Mouse (Mus musculus) macrophage (primary cell): Measurements from ENCODE around the gene Morn1. TPM values are rescaled to one million over a fixed set of nuclear protein-coding genes. Genes with fewer than 3 reads are reported as not detected.

Experiments
- H3K27ac ChIP-seq: fragments of 350-480 bp; formaldehyde crosslinking; 2 replicates; pipeline ENCODE4 v1.9.0; 2021
- H3K36me3 ChIP-seq: fragments of 350-480 bp; formaldehyde crosslinking; 2 replicates; pipeline ENCODE4 v1.9.0; 2021; ENCODE audit errors: inconsistent target
- H3K4me3 ChIP-seq: fragments of 350-480 bp; formaldehyde crosslinking; 2 replicates; pipeline ENCODE4 v1.9.0; 2021; ENCODE audit errors: inconsistent target
- H3K79me2 ChIP-seq: fragments of 350-480 bp; formaldehyde crosslinking; 2 replicates; pipeline ENCODE4 v1.9.0; 2021; ENCODE audit errors: inconsistent target
- WGBS: methylation state at CpG from one replicate; pipeline ENCODE4 v1.1.7; 2026; ENCODE audit warnings: inconsistent platforms; ENCODE audit not compliant: missing documents; 5-methylcytosine and 5-hydroxymethylcytosine counted together
- polyA plus RNA-seq: library from polyadenylated mRNA; stranded (reverse); fragments of 250-400 nt; gene quantifications from 3 replicates; pipeline ENCODE4 v1.2.4, GENCODE M21; 2018; ENCODE audit warnings: inconsistent platforms

The Morn1 gene
- polyA plus RNA-seq, 1 experiment from 2014 or later, result 6.7 TPM

DNA sequence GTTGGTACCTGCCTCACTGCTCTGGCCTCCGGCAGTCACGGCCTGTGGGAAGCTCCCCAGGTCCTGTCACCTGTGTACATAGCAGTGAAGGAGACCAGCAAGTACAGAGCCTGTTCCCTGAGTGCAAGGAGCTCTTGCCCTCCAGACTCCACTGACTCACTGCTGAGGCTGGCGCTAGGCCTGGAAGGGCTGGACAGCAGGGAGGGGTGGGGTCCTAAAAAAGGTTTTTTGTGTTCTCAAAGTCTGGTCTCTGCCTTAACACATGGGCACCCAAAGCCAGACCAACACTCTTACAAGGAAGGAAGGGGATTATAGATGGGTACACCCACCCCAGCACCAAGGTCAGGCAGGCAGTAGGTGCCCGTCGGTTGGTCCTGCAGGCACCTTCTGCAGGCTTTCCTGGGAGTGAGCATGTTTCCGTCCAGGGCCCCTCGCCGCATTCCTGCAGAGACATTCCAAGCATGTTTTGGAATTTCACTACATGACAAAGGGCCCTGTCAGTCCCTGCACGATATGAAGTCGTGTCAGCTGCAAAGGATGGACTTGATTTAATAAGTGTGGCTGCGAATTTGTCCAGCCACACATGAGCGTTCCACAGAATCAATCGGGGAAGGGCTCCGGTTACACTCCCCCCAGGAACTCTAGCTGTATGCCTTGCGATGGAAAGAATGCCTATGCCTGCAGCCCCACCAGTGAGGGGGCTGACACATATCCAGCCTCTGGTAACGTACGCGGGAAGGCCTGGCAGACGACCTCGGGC lies 47.5 kb downstream of the Morn1 start:
- 94% methylated on average over 20 of the region's 20 CpGs for WGBS
- Histone ChIP-seq H3K27ac (no peak overlapping the region), H3K36me3 (no peaks in the 10 kb centered on the region), H3K79me2 (no peaks in the 10 kb centered on the region), H3K4me3 (no peak overlapping the region)

DNA sequence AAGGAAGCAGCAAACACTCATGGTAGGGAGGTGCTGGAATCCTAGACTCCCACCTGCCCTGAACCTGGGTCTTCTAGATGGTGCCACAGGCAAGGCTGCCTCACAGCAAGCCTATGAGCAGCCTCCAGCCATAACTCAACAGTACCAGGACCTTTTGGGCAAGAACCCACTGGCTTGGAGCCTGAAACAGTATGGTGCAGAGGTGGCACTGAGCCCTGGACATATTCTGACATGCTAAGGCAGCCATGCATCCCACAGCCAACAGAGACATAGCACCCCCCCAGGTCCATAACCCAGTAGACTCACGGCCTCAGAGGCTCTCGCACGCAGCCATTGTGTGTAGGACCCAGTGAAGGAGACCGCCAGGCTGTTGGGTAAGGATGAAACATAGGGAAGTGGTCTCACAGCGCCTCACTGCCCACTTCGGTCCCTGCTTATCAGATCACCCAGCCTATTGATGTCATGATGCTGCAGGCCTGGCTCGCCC lies 48.4 kb downstream of the Morn1 start:
- H3K79me2 ChIP-seq, result no peaks in the 10 kb centered on the region
- H3K4me3 ChIP-seq, result no peak overlapping the region
- no peaks in the 10 kb centered on the region for H3K36me3 ChIP-seq
- WGBS, result 87% methylated on average over 7 of the region's 7 CpGs
- no peak overlapping the region for H3K27ac ChIP-seq

DNA sequence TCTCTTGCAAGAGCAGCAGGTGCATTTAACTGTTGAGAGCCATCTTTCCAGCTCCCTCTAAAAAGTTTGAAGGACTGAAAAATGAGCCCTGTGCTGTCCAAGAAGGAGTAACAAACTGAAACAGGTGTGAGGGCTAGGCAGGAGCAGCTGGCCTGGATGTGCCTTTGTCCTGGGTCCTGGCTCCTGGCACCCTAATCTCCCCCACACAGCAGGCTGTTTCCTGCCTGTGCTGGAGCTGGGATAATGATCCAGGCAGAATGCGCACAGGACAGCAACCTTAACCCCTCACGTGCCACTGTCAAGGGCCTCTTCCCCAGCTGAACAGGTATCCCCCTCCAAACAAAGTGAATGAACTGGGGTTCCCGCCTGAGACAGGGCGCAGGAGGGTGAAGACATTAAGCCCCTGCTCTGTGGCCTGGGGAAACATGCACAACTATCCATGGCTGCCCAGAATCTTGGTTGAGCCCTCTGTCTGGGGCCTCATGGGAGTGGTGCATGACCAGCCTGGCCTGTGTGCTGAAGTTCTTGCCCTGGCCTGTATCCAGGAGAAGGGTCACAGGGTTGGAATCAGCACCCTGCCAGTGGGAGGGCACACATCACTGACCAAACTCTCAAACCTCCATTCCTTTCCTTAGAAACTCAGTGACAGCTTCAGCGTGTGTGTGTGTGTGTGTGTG lies 49.7 kb downstream of the Morn1 start:
- 93% methylated on average over 4 of the region's 5 CpGs for WGBS
- H3K27ac ChIP-seq, result no peak overlapping the region
- no peak overlapping the region for H3K4me3 ChIP-seq

DNA sequence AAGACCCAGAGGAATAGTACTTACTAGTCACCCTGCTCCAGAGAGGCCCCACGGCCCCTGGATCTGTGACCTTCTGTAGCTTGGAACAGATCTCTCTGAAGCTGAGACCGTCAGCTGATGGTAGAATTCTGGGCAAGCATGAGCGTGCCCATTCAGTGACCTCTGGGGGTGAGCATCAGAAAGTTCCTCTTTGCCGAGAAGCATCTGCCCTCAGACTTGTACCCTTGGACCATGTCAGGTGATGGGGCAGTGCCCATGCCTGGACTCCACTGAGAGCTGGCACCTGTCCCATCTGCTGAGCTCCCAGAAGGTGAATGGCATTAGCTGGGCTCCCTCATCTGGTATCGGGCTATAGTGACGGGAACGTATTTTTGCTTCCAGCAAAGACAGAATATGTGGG lies 51.5 kb downstream of the Morn1 start:
- Histone ChIP-seq H3K4me3 (no peak overlapping the region), H3K27ac (no peak overlapping the region), H3K36me3 (no peaks in the 10 kb centered on the region), H3K79me2 (no peaks in the 10 kb centered on the region)
- WGBS, result 84% methylated on average over 7 of the region's 7 CpGs

More for the DNA sequence above, 49.7 kb downstream of the Morn1 start:
- no peaks in the 10 kb centered on the region for H3K36me3 ChIP-seq
- no peaks in the 10 kb centered on the region for H3K79me2 ChIP-seq

DNA sequence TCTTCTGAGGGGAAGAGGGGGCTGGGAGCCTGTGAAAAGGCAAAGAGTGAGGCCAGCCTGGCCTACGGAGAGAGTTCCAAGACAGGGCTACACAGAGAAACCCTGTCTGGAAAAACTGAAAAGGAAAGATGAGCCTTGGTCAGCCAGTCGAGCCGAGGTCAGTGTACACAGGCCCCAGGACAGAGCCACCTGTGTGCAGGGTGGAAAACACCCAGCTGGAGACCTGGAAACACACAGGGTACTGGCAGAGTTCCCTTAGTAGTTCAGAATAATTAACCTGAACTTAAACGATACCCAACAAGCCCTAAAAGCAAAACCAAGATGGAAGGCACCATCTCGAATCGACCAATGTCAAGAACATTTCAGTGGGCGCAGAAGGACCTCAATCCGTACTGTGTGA lies 52.1 kb downstream of the Morn1 start:
- H3K36me3 ChIP-seq, result no peaks in the 10 kb centered on the region
- no peak overlapping the region for H3K27ac ChIP-seq
- WGBS, result 98% methylated on average over 8 of the region's 8 CpGs
- no peaks in the 10 kb centered on the region for H3K79me2 ChIP-seq
- H3K4me3 ChIP-seq, result no peak overlapping the region

DNA sequence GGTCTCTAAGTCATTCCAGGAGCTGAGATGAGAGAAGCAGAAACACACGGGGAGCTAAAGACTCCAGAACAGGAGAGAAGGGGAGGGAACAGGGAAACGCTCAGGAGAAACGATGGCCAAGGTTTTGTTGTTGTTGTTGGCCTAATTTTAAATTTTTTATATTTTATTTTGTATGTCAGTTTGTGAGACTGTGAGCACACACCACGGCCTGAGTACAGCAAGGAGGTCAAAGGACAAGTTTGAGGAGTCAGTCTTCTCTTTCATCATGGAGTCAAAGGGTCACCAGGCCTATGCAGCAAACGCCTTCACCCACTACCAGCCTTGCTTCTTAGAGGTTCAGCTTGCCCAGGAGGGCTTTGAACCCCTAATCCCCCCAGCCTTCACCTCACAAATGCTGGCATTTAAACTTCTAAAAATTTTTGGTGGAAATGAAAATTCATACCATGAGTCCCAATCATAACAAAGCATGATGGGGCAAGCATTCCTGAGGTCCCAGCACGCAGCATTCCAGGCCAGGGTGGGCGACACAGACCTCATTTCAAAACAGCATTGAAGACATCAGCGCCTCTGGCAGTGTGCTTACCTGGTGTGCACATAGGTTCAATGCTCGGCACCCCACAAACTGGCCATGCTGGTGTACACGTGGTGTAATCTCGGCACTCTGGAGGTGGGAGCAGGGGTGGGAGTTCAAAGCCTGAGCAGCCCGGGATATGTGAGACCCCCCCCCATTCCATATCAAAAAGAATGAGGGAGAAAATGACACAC lies 53.1 kb downstream of the Morn1 start:
- WGBS, result 90% methylated on average over 12 of the region's 12 CpGs
- Histone ChIP-seq H3K4me3 (no peak overlapping the region), H3K36me3 (no peaks in the 10 kb centered on the region), H3K79me2 (no peaks in the 10 kb centered on the region), H3K27ac (no peak overlapping the region)

DNA sequence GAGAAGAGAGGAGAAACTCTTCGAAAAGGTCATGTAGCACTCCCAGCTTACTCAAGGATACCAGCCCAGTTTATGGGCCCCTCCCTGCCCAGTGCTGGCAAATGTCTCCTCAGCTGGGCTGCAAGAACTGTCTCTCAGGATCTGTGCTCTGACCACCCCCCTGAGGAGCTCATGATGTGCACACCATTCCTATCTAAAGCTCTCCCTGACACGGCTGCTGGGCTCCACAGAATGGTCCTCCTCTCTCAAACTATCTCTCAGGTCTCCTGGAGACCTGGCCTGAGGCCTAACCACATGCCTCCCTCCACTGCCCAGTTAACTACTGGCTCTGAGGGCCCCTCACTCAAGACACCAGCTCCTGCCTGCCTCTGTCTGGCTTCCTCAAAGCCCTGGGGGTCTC lies 53.8 kb downstream of the Morn1 start:
- 85% methylated on average over 2 of the region's 2 CpGs for WGBS
- Histone ChIP-seq H3K79me2 (no peaks in the 10 kb centered on the region), H3K36me3 (no peaks in the 10 kb centered on the region), H3K27ac (no peak overlapping the region), H3K4me3 (no peak overlapping the region)

DNA sequence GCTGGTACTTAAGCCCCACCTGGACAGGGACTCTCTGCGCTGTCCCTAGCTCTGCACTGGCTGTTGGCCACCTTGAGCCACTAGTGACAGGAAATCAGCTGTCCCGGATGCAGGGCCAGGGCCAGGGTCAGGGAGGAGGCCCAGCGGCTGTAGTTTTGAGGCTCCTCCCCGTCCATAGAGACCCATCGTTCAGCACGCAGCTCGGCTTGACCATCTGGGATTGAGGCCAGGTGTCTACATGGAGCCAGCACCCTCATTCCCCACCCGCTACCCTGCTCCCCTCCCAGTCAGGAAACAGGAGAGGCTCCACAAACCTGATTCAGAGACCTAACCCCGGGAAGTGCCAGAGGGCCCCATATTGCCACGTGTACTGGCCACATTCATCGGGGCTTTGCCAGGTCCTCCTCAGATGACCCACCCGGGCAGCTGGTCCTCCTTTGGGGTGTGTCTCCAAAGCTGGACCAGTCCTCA lies 54.5 kb downstream of the Morn1 start:
- Histone ChIP-seq H3K36me3 (no peaks in the 10 kb centered on the region), H3K27ac (no peak overlapping the region), H3K4me3 (no peak overlapping the region), H3K79me2 (no peaks in the 10 kb centered on the region)
- 77% methylated on average over 12 of the region's 12 CpGs for WGBS

DNA sequence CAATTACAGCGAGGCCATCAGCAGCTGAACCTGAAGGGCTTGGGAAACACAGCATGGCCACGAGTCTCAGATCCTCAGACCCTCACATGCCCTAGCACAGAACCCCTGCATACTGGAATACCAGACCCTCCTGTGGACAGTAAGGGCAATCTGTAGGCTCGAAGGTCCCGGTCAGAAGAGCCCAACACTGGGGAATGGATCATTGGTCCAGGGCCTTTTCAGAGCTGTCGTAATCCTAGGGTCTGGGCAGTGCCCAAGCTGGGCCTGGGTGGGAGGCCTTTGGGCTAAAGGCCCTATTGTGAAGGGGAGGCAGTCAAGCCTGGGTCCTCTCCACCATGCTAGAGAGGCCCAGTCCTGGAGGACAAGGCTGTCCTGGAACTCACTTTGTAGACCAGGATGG lies 56.5 kb downstream of the Morn1 start:
- H3K27ac ChIP-seq, result no peak overlapping the region
- no peaks in the 10 kb centered on the region for H3K79me2 ChIP-seq
- WGBS, result 95% methylated on average over 5 of the region's 5 CpGs

DNA sequence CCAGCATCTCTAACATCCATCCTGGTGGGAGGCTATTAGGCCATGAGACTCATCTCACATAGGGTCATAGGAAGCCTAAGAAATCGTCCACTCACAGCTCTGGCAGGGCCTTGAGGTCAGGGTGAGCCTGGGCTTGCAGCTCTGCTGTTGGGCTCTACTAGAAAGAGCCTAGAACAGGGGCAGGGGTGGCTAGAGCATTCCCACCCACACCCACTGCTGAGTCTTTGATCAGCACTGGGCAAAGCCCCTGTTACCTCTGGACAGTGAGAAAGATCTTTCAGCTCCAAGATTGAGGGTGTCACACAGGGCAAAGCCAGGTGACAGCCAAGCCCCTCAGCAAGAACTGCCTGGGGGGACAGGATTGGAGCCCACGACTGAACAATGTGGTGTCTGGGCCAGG lies 57.0 kb downstream of the Morn1 start:
- no peak overlapping the region for H3K27ac ChIP-seq
- no peak overlapping the region for H3K4me3 ChIP-seq
- 93% methylated on average over 2 of the region's 2 CpGs for WGBS
- H3K79me2 ChIP-seq, result no peaks in the 10 kb centered on the region
- H3K36me3 ChIP-seq, result no peaks in the 10 kb centered on the region

More for the DNA sequence above, 56.5 kb downstream of the Morn1 start:
- no peak overlapping the region for H3K4me3 ChIP-seq
- no peaks in the 10 kb centered on the region for H3K36me3 ChIP-seq

DNA sequence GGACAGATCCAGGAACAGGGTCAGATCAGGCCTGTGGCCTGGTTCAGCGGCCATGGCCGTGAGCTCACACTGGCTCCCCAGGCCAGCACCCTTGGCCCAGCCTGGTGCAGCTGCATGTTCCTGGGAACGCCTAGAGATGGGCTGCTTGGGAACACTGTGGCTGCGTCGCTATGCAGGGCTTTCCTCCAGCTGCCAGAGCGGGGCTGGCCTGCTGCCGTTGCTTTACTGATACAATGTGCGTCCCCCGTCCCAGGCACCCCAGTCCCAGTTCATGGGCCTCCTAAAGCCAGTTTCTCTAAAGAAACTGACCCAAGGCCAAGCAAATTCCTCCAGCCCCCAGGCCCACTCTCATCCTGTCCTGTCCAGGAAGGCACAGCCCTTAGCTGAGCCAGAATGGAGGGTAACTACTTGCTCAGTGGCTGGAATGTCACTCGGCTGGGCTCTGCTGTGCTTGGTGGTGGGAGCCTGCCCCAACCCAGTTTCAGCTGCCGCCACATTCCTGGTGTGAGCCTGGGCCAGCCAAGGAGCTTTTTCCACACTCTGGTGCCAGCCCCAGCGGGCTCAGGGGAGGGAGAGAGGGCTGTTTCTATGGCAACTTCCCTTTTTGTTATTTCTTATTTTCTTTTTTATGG lies 57.6 kb downstream of the Morn1 start:
- WGBS, result 87% methylated on average over 12 of the region's 12 CpGs
- no peak overlapping the region for H3K27ac ChIP-seq

DNA sequence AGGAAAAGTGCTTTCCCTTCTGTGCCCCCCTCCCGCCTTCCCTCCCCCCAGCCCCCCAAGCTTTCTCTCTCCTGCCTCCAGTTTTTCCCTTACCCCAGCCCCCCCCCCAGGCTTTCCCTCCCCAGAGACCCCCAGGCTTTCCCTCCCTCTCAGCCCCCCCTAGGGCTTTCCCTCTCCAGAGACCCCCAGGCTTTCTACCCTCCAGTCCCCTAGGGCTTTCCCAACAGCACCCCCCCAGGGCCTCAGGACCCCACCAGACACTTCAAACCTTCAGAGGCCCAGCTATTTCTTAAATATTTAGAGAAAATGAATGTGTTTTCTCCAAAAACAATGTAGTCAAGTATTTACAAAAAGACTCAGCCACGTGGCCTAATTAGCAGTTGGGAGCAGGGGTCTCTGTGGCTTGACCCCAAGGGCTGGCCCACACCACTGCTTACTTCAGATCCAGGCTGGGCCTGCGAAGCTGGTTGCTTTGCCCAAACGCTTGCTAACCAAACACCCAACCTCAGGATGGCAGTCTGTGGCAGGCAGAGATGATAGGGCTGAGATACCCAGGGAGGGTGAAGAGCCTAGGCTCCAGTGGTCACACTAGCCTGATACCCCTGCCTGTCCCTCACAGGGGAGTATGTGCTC lies 58.3 kb downstream of the Morn1 start:
- no peaks in the 10 kb centered on the region for H3K79me2 ChIP-seq
- no peak overlapping the region for H3K27ac ChIP-seq
- H3K4me3 ChIP-seq, result no peak overlapping the region
- H3K36me3 ChIP-seq, result no peaks in the 10 kb centered on the region
- 81% methylated on average over 3 of the region's 4 CpGs for WGBS

More for the DNA sequence above, 57.6 kb downstream of the Morn1 start:
- Histone ChIP-seq H3K4me3 (no peak overlapping the region), H3K79me2 (no peaks in the 10 kb centered on the region), H3K36me3 (no peaks in the 10 kb centered on the region)

DNA sequence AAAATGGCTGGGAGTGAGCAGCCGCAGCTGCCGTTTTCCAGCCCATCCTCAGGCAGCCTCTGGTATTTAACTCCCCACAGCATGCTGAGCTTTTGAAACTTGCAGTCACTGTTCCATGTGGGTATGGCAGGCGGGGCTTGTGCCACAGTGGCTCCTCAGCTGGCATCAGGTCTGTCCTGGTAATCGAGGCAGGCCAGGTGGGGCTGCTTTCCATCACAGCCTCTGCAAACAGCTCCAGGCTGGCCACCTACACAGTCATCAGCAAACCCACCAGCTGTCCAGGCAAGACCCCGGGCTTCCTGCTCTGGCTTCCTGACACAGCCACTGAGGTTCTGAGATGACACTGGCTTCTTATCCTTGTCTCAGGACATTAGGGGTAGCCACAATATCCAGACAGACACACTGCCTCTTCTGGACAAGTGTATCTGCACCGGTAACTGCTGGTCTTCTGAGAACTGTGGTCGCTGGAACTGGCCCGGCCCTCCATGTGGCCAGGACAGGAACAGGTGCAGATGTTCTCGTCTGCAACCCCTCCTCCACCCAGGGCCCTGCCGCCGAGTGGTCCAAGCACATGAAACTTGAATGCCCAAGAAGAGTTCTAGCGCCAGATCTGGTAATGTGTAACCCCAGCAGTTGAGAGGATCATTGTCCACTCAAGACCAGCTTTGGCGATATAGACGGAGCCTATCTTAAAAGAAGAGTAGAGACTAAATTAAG lies 59.9 kb downstream of the Morn1 start:
- H3K4me3 ChIP-seq, result no peak overlapping the region
- H3K36me3 ChIP-seq, result no peaks in the 10 kb centered on the region
- no peak overlapping the region for H3K27ac ChIP-seq
- WGBS, result 59% methylated on average over 14 of the region's 14 CpGs
- H3K79me2 ChIP-seq, result no peaks in the 10 kb centered on the region
